Mouse (Mus musculus): ENCODE data around the gene Igdcc4. TPM values are rescaled to one million over a fixed set of nuclear protein-coding genes. Genes with fewer than 3 reads are reported as not detected.
A peak's percentile ranks its signal among the peaks of the same experiment; 100 is the strongest.

The Igdcc4 gene
- polyA plus RNA-seq, 1 experiment from 2014 or later: 6.3 TPM

- Histone ChIP-seq H3K36me3 (replicated peaks) (no peaks in the 10 kb centered on the region), H3K4me2 (peak within 1 kb of the TSS; percentile 80), H3K27me3 (peaks cover 74% of the 10 kb centered on the region), H3K4me3 (replicated peaks) (peak within 1 kb of the TSS; percentile 56), H3K9ac (no peak within 1 kb of the TSS), H3K27ac (replicated peaks) (no peak within 1 kb of the TSS), H3K4me1 (replicated peaks) (peaks cover 14% of the 10 kb centered on the region), H3K9me3 (replicated peaks) (no peaks in the 10 kb centered on the region)
- under 1% methylated on average over 42 of the region's 48 CpGs for WGBS (ENCODE audit: insufficient replicate concordance)
- no peak for ATAC-seq (ENCODE audit: insufficient read depth)
These were observed 39.6 kb downstream of the Igdcc4 start, which contains the start of gene Igdcc3 for GRCm38 (mm10) chr9:65140936-65141305. Gene Igdcc3, plus strand, starts transcription at chr9:65141189.

GRCm38 (mm10) chr9:65141306-65141975 lies 40.2 kb downstream of the Igdcc4 start:
- Histone ChIP-seq H3K9ac (no peak overlapping the region), H3K27me3 (peaks cover 79% of the 10 kb centered on the region), H3K36me3 (replicated peaks) (no peaks in the 10 kb centered on the region), H3K4me1 (replicated peaks) (peaks cover 14% of the 10 kb centered on the region), H3K27ac (replicated peaks) (no peak overlapping the region), H3K4me3 (replicated peaks) (peak overlapping the region; percentile 56), H3K4me2 (peak overlapping the region; percentile 80), H3K9me3 (replicated peaks) (no peaks in the 10 kb centered on the region)
- under 1% methylated on average over 68 of the region's 73 CpGs for WGBS (ENCODE audit: insufficient replicate concordance)
- ATAC-seq (ENCODE audit: insufficient read depth): peak; percentile 51

GRCm38 (mm10) chr9:65141976-65142318 lies 40.7 kb downstream of the Igdcc4 start:
- Histone ChIP-seq H3K27me3 (peaks cover 79% of the 10 kb centered on the region), H3K36me3 (replicated peaks) (no peaks in the 10 kb centered on the region), H3K27ac (replicated peaks) (no peak overlapping the region), H3K9ac (no peak overlapping the region), H3K4me1 (replicated peaks) (peaks cover 14% of the 10 kb centered on the region), H3K4me3 (replicated peaks) (peak overlapping the region; percentile 56), H3K9me3 (replicated peaks) (no peaks in the 10 kb centered on the region), H3K4me2 (peak overlapping the region; percentile 80)
- peak; percentile 49; the same call in 1 of the 2 replicates for ATAC-seq (ENCODE audit: insufficient read depth)
- WGBS (ENCODE audit: insufficient replicate concordance): under 1% methylated on average over 17 of the region's 17 CpGs

- WGBS (ENCODE audit: insufficient replicate concordance): 4% methylated on average over 8 of the region's 8 CpGs
- H3K4me3 ChIP-seq (replicated peaks): 0 out of 2 replicates have a peak overlapping the region, but pooled peaks have one; percentile 56
- peaks cover 79% of the 10 kb centered on the region for H3K27me3 ChIP-seq
- H3K9me3 ChIP-seq (replicated peaks): no peaks in the 10 kb centered on the region
- H3K27ac ChIP-seq (replicated peaks): no peak overlapping the region
- no peaks in the 10 kb centered on the region for H3K36me3 ChIP-seq (replicated peaks)
- ATAC-seq (ENCODE audit: insufficient read depth): no peak
- H3K4me1 ChIP-seq (replicated peaks): peaks cover 14% of the 10 kb centered on the region
- H3K9ac ChIP-seq: no peak overlapping the region
- peak overlapping the region; percentile 80 for H3K4me2 ChIP-seq
These were observed 41.1 kb downstream of the Igdcc4 start for GRCm38 (mm10) chr9:65142399-65142798.

GRCm38 (mm10) chr9:65146001-65146400 lies 44.7 kb downstream of the Igdcc4 start:
- Histone ChIP-seq H3K27me3 (peaks cover 61% of the 10 kb centered on the region), H3K27ac (replicated peaks) (no peak overlapping the region), H3K4me1 (replicated peaks) (peaks cover 9% of the 10 kb centered on the region), H3K9me3 (replicated peaks) (no peaks in the 10 kb centered on the region), H3K4me3 (replicated peaks) (no peak overlapping the region), H3K9ac (no peak overlapping the region), H3K4me2 (no peak overlapping the region), H3K36me3 (replicated peaks) (no peaks in the 10 kb centered on the region)
- 65% methylated on average over 5 of the region's 5 CpGs for WGBS (ENCODE audit: insufficient replicate concordance)
- ATAC-seq (ENCODE audit: insufficient read depth): no peak

- Histone ChIP-seq H3K4me3 (replicated peaks) (no peak overlapping the region), H3K27me3 (peaks cover 36% of the 10 kb centered on the region), H3K36me3 (replicated peaks) (no peaks in the 10 kb centered on the region), H3K4me2 (no peak overlapping the region), H3K9ac (no peak overlapping the region), H3K9me3 (replicated peaks) (no peaks in the 10 kb centered on the region), H3K27ac (replicated peaks) (no peak overlapping the region), H3K4me1 (replicated peaks) (no peaks in the 10 kb centered on the region; the same call in 1 of the 2 replicates)
- no peak for ATAC-seq (ENCODE audit: insufficient read depth)
- 58% methylated on average over 7 of the region's 7 CpGs for WGBS (ENCODE audit: insufficient replicate concordance)
These were observed 47.2 kb downstream of the Igdcc4 start for GRCm38 (mm10) chr9:65148507-65148906.

GRCm38 (mm10) chr9:65152711-65153330 lies 51.5 kb downstream of the Igdcc4 start:
- no peak for ATAC-seq (ENCODE audit: insufficient read depth)
- Histone ChIP-seq H3K9ac (no peak overlapping the region), H3K4me2 (no peak overlapping the region), H3K27ac (replicated peaks) (no peak overlapping the region), H3K27me3 (peaks cover 46% of the 10 kb centered on the region), H3K9me3 (replicated peaks) (no peaks in the 10 kb centered on the region), H3K4me1 (replicated peaks) (no peaks in the 10 kb centered on the region; the same call in 1 of the 2 replicates), H3K4me3 (replicated peaks) (no peak overlapping the region), H3K36me3 (replicated peaks) (no peaks in the 10 kb centered on the region)
- 57% methylated on average over 6 of the region's 6 CpGs for WGBS (ENCODE audit: insufficient replicate concordance)

- H3K4me2 ChIP-seq: no peak overlapping the region
- no peak overlapping the region for H3K4me3 ChIP-seq (replicated peaks)
- ATAC-seq (ENCODE audit: insufficient read depth): no peak
- H3K27me3 ChIP-seq: peaks cover 51% of the 10 kb centered on the region
- no peak overlapping the region for H3K27ac ChIP-seq (replicated peaks)
- no peak overlapping the region for H3K9ac ChIP-seq
- H3K36me3 ChIP-seq (replicated peaks): no peaks in the 10 kb centered on the region
- no peaks in the 10 kb centered on the region for H3K9me3 ChIP-seq (replicated peaks)
- WGBS (ENCODE audit: insufficient replicate concordance): 40% methylated on average over 5 of the region's 5 CpGs
- no peaks in the 10 kb centered on the region; the same call in 1 of the 2 replicates for H3K4me1 ChIP-seq (replicated peaks)
These were observed 52.0 kb downstream of the Igdcc4 start for GRCm38 (mm10) chr9:65153331-65153711.

GRCm38 (mm10) chr9:65154692-65155455 lies 53.6 kb downstream of the Igdcc4 start:
- Histone ChIP-seq H3K27me3 (peaks cover 56% of the 10 kb centered on the region), H3K9ac (no peak overlapping the region), H3K27ac (replicated peaks) (no peak overlapping the region), H3K4me3 (replicated peaks) (no peak overlapping the region), H3K36me3 (replicated peaks) (no peaks in the 10 kb centered on the region), H3K9me3 (replicated peaks) (no peaks in the 10 kb centered on the region), H3K4me1 (replicated peaks) (no peaks in the 10 kb centered on the region; the same call in 1 of the 2 replicates), H3K4me2 (no peak overlapping the region)
- ATAC-seq (ENCODE audit: insufficient read depth): no peak
- WGBS (ENCODE audit: insufficient replicate concordance): 61% methylated on average over 9 of the region's 9 CpGs

- Histone ChIP-seq H3K27ac (replicated peaks) (no peak overlapping the region), H3K4me3 (replicated peaks) (no peak overlapping the region), H3K4me1 (replicated peaks) (no peaks in the 10 kb centered on the region; the same call in 1 of the 2 replicates), H3K9me3 (replicated peaks) (no peaks in the 10 kb centered on the region), H3K4me2 (no peak overlapping the region), H3K9ac (no peak overlapping the region), H3K36me3 (replicated peaks) (no peaks in the 10 kb centered on the region), H3K27me3 (peaks cover 68% of the 10 kb centered on the region)
- 9% methylated on average over 8 of the region's 8 CpGs for WGBS (ENCODE audit: insufficient replicate concordance)
- ATAC-seq (ENCODE audit: insufficient read depth): no peak
These were observed 55.3 kb downstream of the Igdcc4 start for GRCm38 (mm10) chr9:65156604-65157003.

GRCm38 (mm10) chr9:65157631-65158030 lies 56.3 kb downstream of the Igdcc4 start:
- Histone ChIP-seq H3K9ac (no peak overlapping the region), H3K4me1 (replicated peaks) (peaks cover 3% of the 10 kb centered on the region; the same call in 1 of the 2 replicates), H3K4me3 (replicated peaks) (no peak overlapping the region), H3K27ac (replicated peaks) (no peak overlapping the region), H3K27me3 (peaks cover 79% of the 10 kb centered on the region), H3K4me2 (no peak overlapping the region), H3K9me3 (replicated peaks) (no peaks in the 10 kb centered on the region), H3K36me3 (replicated peaks) (no peaks in the 10 kb centered on the region)
- 26% methylated on average over 6 of the region's 6 CpGs for WGBS (ENCODE audit: insufficient replicate concordance)
- ATAC-seq (ENCODE audit: insufficient read depth): no peak

Measured in liver, embryonic 15.5 days (tissue).